Mouse (Mus musculus): ENCODE data around the gene 1700029H14Rik.

- no peak for TF ChIP-seq CTCF (IDR thresholded peaks at IDR 0.05; ENCODE audit: insufficient read depth, low read length)
- TF ChIP-seq POLR2A (IDR thresholded peaks at IDR 0.05; ENCODE audit: borderline replicate concordance, extremely low read depth, low read depth, low read length): no peak
Observed at GRCm38 (mm10) chr8:13506849-13507248, 55.4 kb downstream of the 1700029H14Rik start.

All from lung, adult 2 months (tissue).